Mouse (Mus musculus): ENCODE results near the gene Ankrd66.
"Not testable (repeated sequence)": the region's sequence is repeated elsewhere in the genome, so short reads cannot be mapped to it uniquely, and the experiment has no call there.

The Ankrd66 gene

DNA sequence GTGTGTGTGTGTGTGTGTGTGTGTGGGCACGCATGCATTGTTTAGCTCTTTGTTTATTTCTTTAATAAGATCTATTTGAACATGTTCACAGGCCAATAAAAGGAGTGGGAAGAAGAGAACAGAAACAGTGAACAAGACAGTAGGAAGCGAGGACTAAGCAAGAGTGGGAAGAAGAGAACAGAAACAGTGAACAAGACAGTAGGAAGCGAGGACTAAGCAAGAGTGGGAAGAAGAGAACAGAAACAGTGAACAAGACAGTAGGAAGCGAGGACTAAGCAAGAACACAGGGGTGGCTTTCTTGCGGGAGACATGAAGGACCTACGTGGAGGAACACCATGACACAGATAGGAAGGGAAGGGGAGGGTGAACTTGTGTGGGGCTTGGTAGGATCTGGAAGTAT, 6.6 kb downstream of the Ankrd66 start:
- not testable (repeated sequence) for DNase-seq (ENCODE audit: low read depth)

DNA sequence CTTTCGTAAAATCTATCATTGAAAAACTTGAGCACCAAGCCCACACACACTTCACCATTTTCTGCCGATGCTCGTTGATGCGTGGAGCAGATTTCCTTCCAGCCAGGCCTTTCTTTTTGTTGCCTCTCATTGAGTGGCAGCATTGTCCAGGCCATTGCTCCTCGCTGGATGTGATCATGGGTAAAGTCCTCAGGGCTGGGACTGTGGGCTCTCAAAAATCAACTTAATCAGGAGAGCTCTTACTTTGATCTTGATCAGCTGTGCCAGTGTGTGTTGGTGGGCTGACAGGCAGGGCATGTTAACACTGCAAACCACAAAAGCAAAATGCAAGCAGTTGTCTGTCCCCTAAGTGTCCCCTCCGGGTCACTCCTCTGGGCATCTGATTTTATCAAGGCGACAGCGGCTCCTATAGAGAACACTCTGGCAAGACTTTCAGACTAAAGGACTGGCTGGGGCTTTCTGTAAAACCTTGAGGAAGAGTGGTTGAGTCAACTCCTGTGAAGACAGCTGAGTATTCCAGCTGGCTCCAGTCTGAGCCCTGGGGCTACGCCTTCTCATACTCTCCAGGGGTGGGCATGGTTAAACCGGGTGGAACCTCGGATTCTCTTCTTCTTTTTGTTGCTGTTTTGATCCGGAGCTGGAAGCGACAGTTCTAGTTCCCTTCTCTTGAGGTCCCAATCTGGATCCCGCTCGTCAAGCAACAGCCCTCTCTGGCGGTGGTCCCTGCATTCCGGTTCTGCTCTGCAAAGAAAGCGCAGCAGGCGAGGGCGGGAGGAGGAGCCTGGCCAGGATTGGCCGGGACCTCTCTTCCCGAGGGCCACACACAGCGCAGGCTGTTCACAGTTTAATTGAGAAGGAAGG, 8.8 kb downstream of the Ankrd66 start:
- DNase-seq (ENCODE audit: low read depth): no peak

DNA sequence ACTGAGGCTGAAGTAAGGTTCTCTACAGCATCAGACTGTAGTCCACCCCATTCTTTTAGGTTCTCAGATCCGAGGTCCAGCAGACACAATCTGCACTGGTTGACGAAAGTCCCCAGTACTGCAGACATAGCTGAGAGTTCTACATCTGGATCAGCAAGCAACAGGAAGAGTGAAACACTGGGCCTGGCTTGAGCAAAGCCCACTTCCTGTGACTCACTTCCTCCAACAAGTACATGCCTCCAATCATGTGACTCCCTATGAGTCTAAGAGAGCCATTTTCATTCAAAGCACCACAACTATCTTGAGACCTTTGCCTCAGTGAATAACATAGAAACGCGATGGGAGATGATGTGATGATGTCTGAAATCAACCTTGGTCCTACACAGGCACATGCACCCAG, 12.2 kb downstream of the Ankrd66 start:
- peak; percentile 43 for DNase-seq (ENCODE audit: low read depth)

DNA sequence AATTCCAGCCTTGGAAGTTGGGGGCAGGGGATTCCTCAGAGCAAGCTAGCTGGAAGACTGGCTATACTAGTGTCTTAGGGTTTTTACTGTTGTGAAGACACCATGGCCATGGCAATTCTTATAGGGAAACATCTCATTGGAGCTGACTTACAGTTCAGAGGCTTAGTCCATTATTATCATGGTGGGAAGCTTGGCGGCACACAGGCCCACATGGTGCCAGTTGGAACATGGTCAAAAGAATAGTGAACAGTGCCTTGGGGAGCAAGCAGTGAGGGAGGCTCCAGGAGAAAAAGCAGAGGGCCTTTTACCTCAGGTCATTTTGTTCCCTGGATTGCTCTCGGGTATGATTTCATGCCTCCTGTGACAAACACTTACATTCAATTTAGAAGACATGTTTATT, 12.9 kb downstream of the Ankrd66 start:
- DNase-seq (ENCODE audit: low read depth): no peak

DNA sequence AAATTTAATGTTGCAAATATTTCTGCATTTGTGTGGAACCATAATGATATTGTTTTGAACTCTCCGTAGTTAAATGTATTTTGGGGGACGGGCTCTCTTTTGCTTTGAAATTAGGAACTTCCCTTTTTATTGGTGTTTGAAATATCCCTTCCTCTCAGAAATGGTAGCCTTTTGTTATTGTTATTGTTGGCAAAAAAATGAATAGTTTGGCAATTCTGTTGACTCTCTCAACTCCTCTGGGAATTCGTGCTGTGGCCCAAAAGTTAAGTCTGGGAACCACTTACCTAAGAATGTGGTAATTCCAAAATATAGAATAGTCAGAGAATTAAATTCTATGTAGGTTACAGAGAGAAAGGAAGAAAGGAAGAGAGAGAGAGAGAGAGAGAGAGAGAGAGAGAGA, 23.3 kb downstream of the Ankrd66 start:
- no peak for DNase-seq (ENCODE audit: low read depth)

DNA sequence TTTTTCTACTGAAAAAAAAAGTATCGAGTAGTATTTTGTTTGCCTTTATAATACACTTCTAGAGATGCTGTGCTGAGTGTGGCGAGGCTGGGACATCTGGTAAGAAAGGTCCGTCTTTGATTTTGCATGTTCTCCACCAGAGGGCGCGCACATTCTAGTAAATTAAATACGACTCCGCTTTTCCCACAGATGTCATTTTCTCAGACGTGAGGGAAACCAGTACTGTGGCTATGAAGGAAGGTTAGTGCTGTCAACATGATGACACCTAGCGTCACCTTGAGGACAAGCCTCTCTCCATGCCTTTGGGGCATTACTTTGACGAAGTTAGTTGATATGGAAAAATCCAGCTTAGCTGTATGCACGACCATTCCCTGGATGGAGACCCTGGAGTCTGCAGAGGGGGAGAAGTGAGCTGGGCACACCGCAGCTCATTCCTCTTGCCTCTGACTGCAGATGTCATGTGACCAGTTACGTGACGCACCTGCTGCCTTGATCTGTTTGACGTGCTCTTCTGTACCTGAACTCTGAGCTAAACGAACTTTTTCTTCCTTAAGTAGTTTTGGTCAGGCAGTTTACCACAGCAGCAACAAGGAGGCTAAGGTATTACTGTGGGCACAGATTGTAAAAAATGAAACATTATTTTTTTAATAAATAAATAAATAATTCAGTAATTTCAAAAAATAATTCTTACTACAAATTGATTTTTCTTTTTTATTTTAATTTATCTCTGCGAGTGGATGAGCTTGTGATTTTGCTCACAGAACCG, 24.6 kb downstream of the Ankrd66 start:
- DNase-seq (ENCODE audit: low read depth): peak; percentile 62

DNA sequence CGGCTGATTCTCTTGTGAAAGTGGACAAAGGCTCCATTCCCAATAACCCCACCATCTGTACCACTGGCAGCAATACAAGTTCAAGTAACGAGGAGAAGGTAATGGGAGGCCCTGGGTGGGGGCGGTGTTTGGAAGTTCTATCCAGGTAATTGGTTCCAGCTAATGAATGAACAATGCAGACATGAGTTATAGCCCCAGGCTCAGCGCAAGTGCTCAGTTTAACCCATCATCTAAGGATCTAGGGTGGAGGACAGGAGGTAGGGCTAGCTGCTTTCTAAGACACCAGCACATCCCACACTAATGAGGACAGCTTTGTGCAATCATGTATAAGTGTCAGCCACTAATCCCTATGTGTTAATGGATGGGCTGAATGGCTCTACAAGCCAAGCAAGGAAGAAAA, 32.7 kb downstream of the Ankrd66 start:
- DNase-seq (ENCODE audit: low read depth): no peak

DNA sequence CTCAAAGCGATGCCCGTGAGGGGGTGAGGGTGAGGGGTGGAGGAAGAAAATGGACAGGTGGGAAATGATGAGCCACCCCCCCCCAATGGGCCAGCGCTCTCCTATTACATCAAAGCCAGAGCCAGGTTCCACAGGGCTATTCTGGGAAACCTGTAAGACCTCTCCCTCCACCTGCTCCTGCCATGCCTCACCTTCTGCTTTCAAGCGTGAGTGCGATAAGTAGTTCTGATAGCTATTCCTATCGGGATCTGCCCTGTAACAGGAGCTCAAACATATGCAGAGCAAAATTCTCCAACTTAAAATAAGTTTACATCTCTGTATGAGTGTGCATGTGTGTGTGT, 38.9 kb downstream of the Ankrd66 start:
- no peak for DNase-seq (ENCODE audit: low read depth)

DNA sequence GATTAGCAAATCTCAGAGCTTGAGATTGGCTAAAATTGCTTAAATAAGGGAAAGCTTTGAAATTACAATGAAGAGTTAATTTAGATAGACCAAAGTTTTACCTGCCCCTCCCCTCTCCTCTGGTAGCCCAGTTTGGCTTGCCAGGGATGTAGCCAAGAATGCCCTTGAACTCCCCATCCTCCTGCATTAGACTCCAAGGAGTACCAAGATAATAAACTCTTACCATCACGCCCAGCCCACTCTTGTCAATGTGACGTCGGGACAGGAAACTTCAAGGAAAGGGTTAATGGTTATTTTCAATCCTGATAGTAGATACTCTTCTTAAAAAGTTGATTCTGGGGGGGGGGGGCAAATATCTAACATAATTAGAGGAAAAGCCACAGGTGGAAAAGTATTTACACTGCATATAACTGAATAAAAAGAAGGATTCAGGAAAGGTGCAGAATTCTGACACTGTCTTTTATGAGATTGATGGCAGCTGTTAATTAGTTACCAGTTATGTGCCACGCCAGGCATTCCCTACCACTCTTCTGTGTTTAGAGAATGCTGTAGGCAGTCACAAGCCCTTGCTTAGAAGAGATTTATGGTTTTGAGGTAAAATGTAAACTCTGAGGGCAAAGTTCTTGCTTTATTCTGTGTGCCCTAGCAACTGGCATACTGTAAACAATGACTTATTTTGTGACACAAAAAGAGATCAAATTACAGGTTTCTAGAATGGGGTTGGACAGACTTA, 39.4 kb downstream of the Ankrd66 start:
- DNase-seq (ENCODE audit: low read depth): no peak

DNA sequence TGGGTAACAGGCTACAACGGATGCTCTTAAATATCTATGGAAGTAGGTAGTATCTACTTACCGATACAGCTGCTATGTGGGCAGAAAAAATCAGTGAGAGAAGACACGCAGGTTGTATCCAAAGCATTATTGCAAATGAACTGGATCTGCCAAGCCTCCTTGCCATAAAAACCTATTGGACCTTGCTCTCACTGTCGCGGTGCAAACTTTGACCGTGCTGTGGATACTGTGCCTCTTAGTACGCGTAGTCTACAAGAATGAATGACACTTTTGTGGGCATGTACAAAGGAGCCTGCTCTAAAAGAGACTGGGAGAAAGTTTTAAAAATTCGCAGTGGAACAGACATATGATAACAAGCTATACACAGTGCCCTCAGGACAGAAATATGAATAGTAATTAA, 40.8 kb downstream of the Ankrd66 start, which contains the start of gene Mep1a:
Gene Mep1a, minus strand, starts transcription at position 221 of the 400 bp plus-strand sequence.
- DNase-seq (ENCODE audit: low read depth): no peak

DNA sequence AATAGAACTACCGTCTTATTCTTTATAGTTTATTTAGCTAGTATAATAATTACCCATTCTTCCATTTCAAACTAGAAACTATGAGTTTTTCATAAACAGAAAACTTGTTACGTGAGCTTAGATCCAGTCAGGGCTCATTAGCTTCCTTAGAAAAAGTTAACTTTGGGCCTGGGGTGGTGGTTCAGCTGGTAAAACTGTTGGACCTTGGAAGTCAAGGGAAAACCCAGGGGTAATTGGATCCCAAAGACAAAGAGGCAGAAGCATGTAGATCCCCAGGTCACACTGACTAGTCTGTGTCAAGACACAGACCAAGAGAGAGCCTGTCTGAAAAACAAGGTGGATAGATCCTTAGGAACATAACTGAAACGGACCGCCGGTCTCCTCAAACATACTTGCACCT, 41.8 kb downstream of the Ankrd66 start:
- DNase-seq (ENCODE audit: low read depth): no peak

DNA sequence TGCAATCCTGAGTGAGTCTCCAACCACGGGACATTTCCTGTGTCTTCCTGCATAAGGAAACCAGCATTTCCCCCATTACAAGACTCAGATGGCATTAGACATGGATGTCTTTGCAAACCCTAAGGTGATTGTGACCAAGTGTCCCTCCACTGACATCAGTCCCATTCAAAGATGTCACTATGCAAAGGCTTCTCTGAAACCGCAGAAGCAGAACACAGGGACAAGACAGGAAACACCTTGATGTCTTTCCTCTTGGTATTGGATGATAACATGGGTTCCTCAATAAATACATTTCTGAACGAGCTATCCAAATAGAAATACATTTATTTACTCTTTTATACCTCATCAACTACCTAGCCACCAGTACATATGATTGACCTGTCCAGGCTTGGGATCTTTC, 42.2 kb downstream of the Ankrd66 start:
- peak; percentile 1 for DNase-seq (ENCODE audit: low read depth)

DNA sequence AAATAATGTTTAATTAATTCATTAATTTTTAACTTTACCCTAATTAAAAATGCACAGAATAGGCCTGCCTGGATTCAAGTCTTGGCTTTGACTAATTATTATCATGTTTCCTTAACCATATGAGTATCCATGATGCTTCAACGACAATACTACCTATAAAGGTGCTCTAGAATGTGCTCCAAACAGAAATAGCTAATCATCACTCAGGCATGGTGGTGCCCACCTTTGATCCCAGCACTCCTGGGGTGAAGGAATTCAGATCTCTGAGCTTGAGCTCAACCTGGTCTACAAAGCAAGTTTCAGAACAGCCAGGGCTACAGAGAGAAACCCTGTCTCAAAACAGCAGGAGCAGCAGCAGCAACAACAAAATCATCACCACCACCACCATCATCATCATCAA, 42.9 kb downstream of the Ankrd66 start:
- no peak for DNase-seq (ENCODE audit: low read depth)

DNA sequence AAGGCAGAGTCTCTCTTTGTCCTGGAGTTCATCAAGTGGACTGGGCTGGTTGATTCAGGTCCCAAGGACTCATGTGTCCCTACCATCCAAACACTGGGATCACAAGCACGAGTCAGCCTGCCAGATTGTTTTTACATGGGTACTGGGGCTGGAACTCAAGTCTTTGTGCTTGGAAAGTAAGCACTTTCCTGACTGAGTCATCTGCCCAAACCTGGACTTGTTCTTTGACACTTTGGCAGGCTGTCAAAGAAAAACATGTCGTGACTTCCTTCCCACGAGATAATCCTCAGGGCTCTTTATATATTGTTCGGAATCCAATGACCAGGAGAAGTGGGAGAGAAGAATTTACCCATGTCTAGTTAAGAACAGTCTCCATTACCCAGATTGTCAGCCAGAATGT, 45.9 kb downstream of the Ankrd66 start:
- no peak for DNase-seq (ENCODE audit: low read depth)

DNA sequence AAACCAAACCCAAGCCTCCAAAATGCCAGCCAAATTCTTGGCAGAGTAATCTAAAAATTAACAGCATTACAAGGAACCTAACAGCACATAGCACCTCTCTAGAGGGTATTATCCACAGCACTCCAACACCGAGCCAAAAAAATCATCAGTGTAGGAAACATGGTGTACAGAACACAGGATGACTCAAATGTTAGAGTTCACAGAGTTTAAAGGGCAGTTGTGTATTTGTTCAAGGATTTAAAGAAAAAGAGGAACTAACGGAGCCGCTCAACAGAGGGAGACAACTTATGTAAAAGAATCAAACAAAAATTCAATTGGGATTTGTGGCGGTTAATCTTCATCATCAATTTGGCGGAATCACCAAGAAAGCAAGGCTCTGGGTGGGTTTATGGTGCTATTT, 47.9 kb downstream of the Ankrd66 start:
- no peak for DNase-seq (ENCODE audit: low read depth)

DNA sequence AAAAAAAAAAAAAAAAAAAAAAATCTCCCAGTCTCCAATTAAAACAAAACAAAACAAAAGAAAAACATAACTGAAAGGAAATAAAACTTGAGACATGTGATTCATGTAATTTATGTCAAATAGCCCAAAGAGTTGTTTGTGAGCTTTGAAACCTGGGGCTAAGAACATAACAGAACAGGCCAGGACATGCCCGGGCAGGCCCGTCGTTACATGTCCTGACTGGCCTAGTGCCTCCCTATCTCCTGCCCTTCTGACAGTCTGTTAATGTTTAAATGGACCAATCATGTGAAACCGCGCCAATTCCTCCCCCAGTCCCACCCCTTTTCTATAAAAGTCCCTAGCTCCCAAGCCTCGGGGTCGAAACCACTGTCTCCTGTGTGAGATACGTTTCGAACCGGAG, 53.1 kb downstream of the Ankrd66 start:
- DNase-seq (ENCODE audit: low read depth): not testable (repeated sequence)

DNA sequence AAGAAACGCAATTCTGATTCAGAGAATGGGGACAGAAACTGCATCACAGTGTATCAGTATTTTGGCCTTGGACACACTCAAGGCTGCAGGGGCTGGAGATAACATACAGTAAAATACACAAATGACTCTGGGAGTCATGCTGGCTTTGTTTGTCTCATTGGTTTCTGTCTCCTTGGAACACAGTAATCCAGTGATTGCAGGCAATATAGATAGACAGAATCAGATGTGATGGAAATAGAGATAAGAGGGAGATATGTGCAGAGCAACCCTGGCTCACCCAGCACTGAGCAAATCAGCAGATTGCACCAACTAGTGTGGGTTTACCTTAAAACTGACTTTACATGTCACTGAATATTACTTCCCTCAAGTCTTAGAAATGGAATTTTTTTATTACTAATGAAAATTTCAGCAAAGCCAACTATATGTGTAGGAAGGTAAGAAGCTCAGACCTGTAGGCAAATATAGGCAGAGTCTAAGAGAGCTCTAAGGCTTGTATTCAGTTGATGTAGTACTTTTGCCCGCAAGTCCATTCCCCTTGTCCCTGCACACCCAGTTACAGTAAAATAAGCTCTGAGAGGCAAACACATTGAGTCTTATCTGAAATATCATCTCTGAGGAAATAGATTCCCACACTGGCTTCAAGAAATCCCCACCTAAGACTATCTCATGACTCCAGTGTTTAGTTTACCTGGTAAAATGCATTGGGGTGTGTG, 54.8 kb downstream of the Ankrd66 start:
- no peak for DNase-seq (ENCODE audit: low read depth)

DNA sequence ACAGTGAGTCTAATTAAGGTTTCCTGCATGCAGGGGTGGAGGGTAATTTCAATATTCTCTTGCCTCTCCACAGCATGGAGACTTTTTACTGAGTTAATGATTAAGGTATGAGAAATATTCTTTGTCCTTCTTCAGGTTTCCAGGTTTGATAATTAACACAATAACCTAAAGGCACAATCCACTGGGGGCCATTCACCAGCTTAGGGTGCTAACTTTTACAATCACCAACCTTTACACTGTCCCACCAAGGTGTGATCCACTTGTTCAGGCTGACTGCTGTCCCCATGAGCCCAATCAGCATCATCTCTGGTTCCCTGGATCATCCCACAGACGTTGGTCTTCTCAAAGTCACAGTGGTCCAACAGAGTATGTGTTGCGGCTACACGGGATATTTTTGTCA, 57.5 kb downstream of the Ankrd66 start:
- DNase-seq (ENCODE audit: low read depth): no peak

All from 416B (cell line).